Mouse (Mus musculus) stomach, postnatal 0 days (tissue): ENCODE data around the gene Ddx49. TPM values are rescaled to one million over a fixed set of nuclear protein-coding genes. Genes with fewer than 3 reads are reported as not detected.

Source experiments
- ATAC-seq: fragments of 200-750 bp; cut with Nextera tagmentation; 2 replicates; pipeline ENCODE4 v1.8.0; 2017; ENCODE audit not compliant: low FRiP score, low TSS enrichment
- DNase-seq: peaks from one replicate; pipeline ENCODE4 v3.0.0-alpha.2; 2016; ENCODE audit warnings: low spot score
- H3K27ac ChIP-seq: fragments of 300-500 bp; sonication (generic); replicated peaks from 2 replicates; pipeline ENCODE4 v1.5.1; 2014; ENCODE audit warnings: mild to moderate bottlenecking, control low read depth
- H3K27me3 ChIP-seq: fragments of 300-500 bp; sonication (generic); 2 replicates; pipeline ENCODE4 v1.6.1; 2014; ENCODE audit warnings: low read length; ENCODE audit not compliant: control insufficient read depth, insufficient read depth
- H3K36me3 ChIP-seq: fragments of 300-500 bp; sonication (generic); 2 replicates; pipeline ENCODE4 v1.6.1; 2014; ENCODE audit warnings: low read length, mixed read lengths; ENCODE audit not compliant: control insufficient read depth, insufficient read depth
- H3K4me1 ChIP-seq: fragments of 300-500 bp; sonication (generic); replicated peaks from 2 replicates; pipeline ENCODE4 v1.6.1; 2014; ENCODE audit warnings: antibody characterized with exemption; ENCODE audit not compliant: control insufficient read depth, insufficient read depth
- H3K4me2 ChIP-seq: fragments of 300-500 bp; sonication (generic); replicated peaks from 2 replicates; pipeline ENCODE4 v1.6.1; 2014; ENCODE audit warnings: low read depth, mild to moderate bottlenecking, control low read depth, moderate library complexity
- H3K4me3 ChIP-seq: fragments of 300-500 bp; sonication (generic); 2 replicates; pipeline ENCODE4 v1.5.1; 2014; ENCODE audit warnings: low read depth, low read length, control low read depth
- H3K9ac ChIP-seq: fragments of 300-500 bp; sonication (generic); 2 replicates; pipeline ENCODE4 v1.6.1; 2014; ENCODE audit warnings: mild to moderate bottlenecking, low read length, control low read depth, mixed read lengths
- H3K9me3 ChIP-seq: fragments of 300-500 bp; sonication (generic); 2 replicates; pipeline ENCODE4 v1.6.1; 2016; ENCODE audit warnings: low read length; ENCODE audit not compliant: control insufficient read depth
- CTCF ChIP-seq: IDR thresholded peaks from 2 replicates; pipeline ENCODE4 v1.5.1; 2016; ENCODE audit warnings: antibody characterized with exemption, low read depth, mild to moderate bottlenecking, moderate library complexity
- EP300 ChIP-seq: optimal IDR thresholded peaks from 2 replicates; pipeline ENCODE3; 2016; ENCODE audit warnings: antibody characterized with exemption
- WGBS: fragments of 180-500 bp; shearing (Covaris S2); extraction: QIAGEN DNeasy Blood & Tissue Kit; methylation state at CpG from one replicate; pipeline ENCODE4 v1.1.7; 2014; 5-methylcytosine and 5-hydroxymethylcytosine counted together
- polyA plus RNA-seq: library from polyadenylated mRNA; unstranded; fragments of >200 nt; fragmentation: Nextera tagmentation; extraction: Ambion mirVana; gene quantifications from 2 replicates; pipeline ENCODE4 v1.2.1, GENCODE M21; 2015

Ddx49 gene
- 35.0 and 36.0 TPM in 2 replicates for polyA plus RNA-seq

DNA sequence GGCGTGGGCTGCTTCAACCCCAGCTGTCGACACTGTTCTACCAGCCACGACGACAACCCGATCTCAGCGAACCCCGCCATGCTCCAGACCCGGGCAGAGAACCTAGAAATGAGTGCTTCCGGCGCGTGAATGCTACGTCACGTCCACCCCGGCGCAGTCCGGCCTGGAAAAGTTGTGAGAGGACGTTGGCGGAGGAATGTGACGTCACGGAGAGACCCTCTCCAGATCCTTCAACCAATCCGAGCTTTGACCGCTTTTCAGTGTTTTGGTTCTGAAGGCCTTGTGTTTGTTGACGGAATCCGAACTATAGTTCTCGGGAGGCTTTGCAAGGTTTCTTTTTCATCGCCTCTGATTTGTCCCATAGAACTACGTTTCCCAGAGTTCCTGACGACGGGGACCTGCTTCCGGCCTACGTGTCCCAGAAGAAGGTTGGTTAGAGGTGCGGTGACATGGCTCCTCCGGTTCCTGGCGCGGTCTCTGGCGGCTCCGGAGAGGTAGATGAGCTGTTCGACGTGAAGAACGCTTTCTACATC lies at the start of gene Ddx49, which contains the start of gene Cope:
TSS of gene Ddx49 (minus strand) at position 132 of the 533 bp plus-strand sequence.
TSS of gene Cope (plus strand) at position 161 of the 533 bp plus-strand sequence.
- Histone ChIP-seq H3K4me2 (peak within 1 kb of the TSS; percentile 80), H3K4me3 (peak within 1 kb of the TSS; percentile 52), H3K9ac (peak within 1 kb of the TSS; percentile 70), H3K36me3 (peaks cover 7% of the 10 kb centered on the region), H3K27ac (peak within 1 kb of the TSS; percentile 8), H3K4me1 (peaks cover 6% of the 10 kb centered on the region; the same call in 1 of the 2 replicates), H3K27me3 (no peaks in the 10 kb centered on the region), H3K9me3 (no peaks in the 10 kb centered on the region)
- WGBS, result under 1% methylated on average over 40 of the region's 40 CpGs
- ATAC-seq, result peak; percentile 92
- peak; percentile 94 for DNase-seq
- TF ChIP-seq CTCF (no peak), EP300 (no peak)

DNA sequence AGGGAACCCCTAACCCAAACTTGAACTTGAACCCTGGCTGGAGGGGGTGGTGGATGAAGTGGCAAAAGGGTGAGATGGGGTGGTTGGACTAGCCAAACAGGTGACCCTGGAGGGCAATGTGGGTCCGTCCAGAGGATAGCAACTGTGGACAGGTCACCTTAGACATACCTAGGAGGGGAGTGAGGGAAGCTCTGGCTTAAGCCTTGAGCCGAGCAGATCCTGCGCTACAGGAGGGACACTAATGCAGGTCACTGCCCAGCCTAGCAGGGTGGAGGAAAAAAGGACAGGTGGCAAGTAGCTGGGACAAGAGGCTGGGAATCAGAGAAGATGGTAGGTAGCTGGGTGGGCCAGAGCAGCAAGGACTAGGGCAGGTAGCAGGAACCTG lies 49.7 kb upstream of the Ddx49 start:
- Histone ChIP-seq H3K4me3 (peak overlapping the region; percentile 94), H3K27me3 (no peaks in the 10 kb centered on the region), H3K9ac (peak overlapping the region; percentile 97), H3K27ac (peak overlapping the region; percentile 92), H3K9me3 (no peaks in the 10 kb centered on the region), H3K36me3 (peaks cover 6% of the 10 kb centered on the region; the same call in 1 of the 2 replicates), H3K4me1 (peaks cover 11% of the 10 kb centered on the region; the same call in 1 of the 2 replicates), H3K4me2 (peak overlapping the region; percentile 94)
- DNase-seq, result no peak
- TF ChIP-seq CTCF (no peak), EP300 (no peak)
- WGBS, result 10% methylated on average over 3 of the region's 3 CpGs
- ATAC-seq, result no peak

DNA sequence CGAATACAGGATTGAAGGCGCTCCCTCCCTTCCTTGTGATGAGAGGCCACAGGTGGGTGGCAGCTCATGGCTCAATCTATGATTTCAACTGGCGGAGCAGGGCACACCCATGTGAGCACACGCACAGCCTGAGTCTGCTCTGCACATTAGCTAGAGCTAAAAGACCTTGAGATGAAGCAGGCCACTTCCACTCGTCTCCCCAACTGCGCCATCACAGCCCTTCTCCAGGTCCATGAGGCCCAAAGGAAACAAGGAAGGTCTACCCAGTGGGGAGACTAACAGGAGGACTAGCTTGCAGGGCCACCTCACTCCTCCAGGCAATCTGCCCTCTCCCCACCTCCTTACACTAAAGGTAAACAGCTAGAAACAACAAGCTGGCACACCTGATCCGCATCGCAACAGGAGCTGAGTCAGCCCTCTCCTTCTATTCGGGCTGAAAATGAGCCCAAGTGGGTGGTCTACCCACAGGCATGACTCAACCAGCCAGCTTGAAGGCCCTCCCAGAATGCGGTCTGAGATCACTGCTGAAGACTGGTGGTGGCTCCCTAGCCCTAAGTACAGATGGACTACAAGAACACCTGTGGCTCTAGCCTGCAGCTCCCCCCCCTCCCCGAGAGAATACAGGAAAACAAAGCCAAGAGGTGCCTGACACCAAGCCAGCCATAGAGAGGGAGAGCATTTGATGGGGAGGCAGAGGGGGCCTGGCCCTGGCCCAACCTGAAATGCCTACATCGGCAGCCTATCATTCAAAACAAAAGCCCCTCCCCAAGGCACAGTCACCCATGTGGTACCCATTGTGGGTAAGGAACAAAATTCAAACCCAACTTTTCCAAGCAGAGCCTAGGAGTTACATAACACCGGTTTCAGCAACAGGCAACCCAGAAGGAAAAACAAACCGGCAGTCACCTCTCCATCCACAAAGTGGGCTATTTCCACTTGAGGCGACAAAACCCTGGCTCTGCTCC lies 49.0 kb upstream of the Ddx49 start:
- Histone ChIP-seq H3K27ac (peak overlapping the region; percentile 92), H3K4me1 (peaks cover 11% of the 10 kb centered on the region; the same call in 1 of the 2 replicates)
- WGBS, result 29% methylated on average over 15 of the region's 15 CpGs

DNA sequence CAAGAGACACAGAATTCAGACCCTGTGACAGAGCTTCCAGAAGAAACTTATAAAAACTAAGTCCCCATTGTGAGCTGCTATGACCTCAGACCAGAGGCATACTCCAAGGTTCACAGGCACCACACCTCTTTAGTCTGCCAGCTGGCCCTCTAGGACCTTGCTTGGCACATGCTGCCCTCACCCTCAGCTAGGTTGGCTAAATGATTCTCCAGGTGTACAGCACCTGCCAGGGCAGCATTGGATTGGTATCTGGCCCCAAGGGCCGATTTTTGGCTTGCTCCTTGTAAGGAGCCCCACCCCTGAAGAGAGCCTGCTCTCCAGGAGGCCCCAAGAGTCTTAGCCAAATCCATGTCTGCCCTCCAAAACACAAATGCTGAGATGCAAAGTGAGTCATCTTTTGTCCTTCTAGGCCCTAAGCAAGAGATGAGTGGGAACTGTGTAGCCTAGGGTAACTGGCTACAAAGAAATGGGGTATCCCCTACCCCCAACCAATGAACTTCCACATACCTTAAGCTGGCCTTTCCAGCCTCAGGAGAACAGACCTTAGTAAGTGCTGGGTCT lies 45.7 kb upstream of the Ddx49 start:
- Histone ChIP-seq H3K4me2 (no peak overlapping the region), H3K4me3 (no peak overlapping the region), H3K9me3 (no peaks in the 10 kb centered on the region), H3K4me1 (peaks cover 9% of the 10 kb centered on the region; the same call in 1 of the 2 replicates), H3K36me3 (peaks cover 11% of the 10 kb centered on the region), H3K27me3 (no peaks in the 10 kb centered on the region), H3K27ac (no peak overlapping the region), H3K9ac (no peak overlapping the region)
- ATAC-seq (no peak), DNase-seq (no peak)
- WGBS, result 88% methylated on average over 1 of the region's 1 CpGs
- TF ChIP-seq EP300 (no peak), CTCF (no peak)

More for the DNA sequence above, 49.0 kb upstream of the Ddx49 start:
- Histone ChIP-seq H3K36me3 (peaks cover 6% of the 10 kb centered on the region), H3K9me3 (no peaks in the 10 kb centered on the region), H3K27me3 (no peaks in the 10 kb centered on the region), H3K4me2 (peak overlapping the region; percentile 94), H3K4me3 (peak overlapping the region; percentile 94), H3K9ac (peak overlapping the region; percentile 97)
- no peak for TF ChIP-seq EP300
- no peak for TF ChIP-seq CTCF
- peak; percentile 56 for DNase-seq
- ATAC-seq, result 0 out of 2 replicates have a peak, but pooled peaks have one; percentile 1

DNA sequence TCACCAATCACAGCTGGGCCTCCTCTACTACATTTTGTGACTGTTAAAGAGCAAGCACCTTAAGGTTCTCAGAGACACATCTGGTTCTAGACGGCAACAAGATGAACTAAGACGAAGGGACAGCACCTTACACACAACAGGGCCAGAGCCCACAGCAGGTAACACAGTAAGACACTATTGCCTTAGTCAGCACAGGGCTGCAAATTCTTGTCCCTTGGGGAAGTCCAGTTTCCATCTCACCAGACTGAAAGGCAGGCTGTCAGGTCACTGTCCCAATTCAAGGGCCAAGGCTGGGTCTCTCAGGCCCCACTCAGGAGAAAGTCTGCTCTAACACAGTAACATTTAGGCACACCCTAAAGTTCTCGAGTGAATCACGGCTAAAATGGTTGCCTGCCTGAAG lies 45.2 kb upstream of the Ddx49 start:
- peaks cover 9% of the 10 kb centered on the region; the same call in 1 of the 2 replicates for H3K4me1 ChIP-seq
- ATAC-seq, result no peak
- TF ChIP-seq EP300 (no peak), CTCF (no peak)

More for the DNA sequence above, 45.2 kb upstream of the Ddx49 start:
- DNase-seq, result no peak
- Histone ChIP-seq H3K4me3 (no peak overlapping the region), H3K27ac (no peak overlapping the region), H3K36me3 (peaks cover 15% of the 10 kb centered on the region), H3K9ac (no peak overlapping the region), H3K27me3 (no peaks in the 10 kb centered on the region), H3K9me3 (no peaks in the 10 kb centered on the region), H3K4me2 (no peak overlapping the region)
- WGBS, result 69% methylated on average over 4 of the region's 4 CpGs
